Mouse (Mus musculus) gastrocnemius, postnatal 14 days (tissue): Measurements from ENCODE around the gene E2f2. TPM values are rescaled to one million over a fixed set of nuclear protein-coding genes. Genes with fewer than 3 reads are reported as not detected.

Experiments
- DNase-seq: peaks from one replicate; pipeline ENCODE4 v3.0.0; 2021; ENCODE audit warnings: mixed read lengths
- intact Hi-C: fragments of 180-260 bp; cut with DNase I; formaldehyde crosslinking; loops from one replicate; pipeline ENCODE4 v1.15.1; 2025; ENCODE audit warnings: low total_unique reads
- total RNA-seq, 2 experiments: library from RNA; stranded (reverse); gene quantifications; 2 replicates each; pipeline ENCODE4 v1.2.3; 2021

E2f2 gene
- total RNA-seq, 2 experiments from 2014 or later, result 4.0 to 6.5 TPM

DNA sequence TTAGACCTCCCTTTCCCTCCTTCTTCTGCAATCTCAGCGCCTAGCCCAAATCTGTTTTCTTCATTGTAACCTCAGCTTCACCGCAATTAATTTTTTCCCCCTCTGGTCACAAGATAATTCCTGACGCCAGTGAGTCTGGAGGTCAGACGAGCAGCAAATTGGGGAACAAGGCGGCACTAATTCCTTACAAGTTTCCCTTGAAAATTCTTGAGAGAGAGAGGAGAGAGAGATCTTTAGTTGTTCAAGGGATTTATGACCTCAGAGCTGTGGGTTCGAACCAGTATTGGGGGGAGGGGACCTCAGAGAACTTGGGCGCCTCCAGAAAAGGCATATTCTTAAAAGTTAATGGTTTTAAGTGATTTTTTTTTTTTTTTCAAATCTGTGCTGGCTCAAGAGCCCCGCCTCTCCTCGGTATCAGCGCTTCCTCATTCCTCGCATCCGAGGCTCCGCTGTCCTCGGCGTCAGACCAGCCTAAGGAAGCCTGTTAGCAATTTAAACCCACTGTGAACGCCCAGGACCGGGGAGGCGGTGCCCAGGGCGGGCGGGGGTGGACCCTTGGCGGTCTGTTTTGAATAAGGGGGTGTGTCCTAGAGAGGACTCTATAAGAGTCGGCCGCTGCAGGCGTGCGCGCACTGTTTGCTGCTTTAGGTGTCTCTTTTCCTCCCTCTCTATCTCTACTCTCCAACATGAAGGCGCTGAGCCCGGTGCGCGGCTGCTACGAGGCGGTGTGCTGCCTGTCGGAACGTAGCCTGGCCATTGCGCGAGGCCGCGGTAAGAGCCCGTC is 28.8 kb upstream of the E2f2 start, which contains the start of gene Id3:
TSS of gene Id3 (plus strand) at position 305 of the 784 bp plus-strand sequence.
- intact Hi-C loops, result no loop called here
- DNase-seq, result peak; percentile 96

- intact Hi-C loops, result no loop called here
- peak; percentile 79 for DNase-seq
Observed at GRCm38 (mm10) chr4:136144126-136144926, 27.9 kb upstream of the E2f2 start.

DNA sequence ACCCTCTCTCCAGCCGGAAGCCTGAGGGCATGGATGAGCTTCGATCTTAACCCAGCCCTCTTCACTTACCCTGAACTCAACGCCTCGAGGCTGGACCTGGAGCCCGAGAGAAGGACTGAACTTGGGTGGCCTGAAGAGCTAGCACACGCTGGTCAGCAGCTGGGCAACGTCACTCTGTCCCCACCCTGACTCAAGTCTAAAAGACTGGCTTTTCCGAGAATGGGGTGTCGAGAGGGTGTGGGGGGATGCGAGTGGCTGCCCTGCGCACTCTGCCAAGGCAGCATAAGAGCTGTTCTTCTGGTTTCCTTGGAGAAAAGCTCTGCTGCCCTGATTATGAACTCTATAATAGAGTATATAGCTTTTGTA is 27.3 kb upstream of the E2f2 start:
- intact Hi-C loops, result no loop called here
- no peak for DNase-seq

GRCm38 (mm10) chr4:136145362-136145885 is 26.8 kb upstream of the E2f2 start:
- no peak for DNase-seq
- intact Hi-C loops, result no loop called here

DNA sequence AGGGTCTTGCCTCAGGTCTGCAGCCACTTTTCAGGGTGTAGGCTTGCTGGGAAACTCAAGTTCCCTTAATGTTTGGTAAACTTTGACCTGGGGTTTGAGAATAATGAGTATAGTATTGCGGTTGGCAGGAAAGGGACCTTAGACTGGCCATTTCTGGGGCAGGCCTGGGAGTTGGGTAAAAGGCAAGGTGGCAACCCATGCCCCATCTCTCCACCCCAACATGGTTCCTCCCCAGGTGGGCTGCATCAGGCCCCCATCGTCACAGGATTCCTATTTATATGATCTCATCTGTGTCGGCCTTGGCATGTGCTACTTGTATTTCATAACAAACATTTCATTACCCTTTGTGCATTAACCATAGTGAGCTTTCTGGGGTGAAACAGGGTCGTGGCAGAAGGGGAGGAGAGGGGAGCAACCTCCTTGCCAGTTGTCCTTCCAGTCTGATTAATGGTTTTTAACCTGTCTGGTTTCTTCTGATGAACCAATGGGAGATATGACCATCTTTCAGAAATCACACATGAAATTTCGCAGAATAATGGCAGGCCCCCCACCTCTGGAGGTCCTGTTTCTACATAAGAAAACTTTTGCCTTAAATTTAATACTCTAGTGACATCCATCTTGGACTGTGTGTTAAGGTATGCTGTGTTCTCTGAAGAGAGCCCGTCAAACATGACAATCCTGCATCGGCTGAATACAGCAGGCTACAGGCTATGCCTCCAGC is 26.0 kb upstream of the E2f2 start:
- intact Hi-C loops, result no loop called here

GRCm38 (mm10) chr4:136146712-136147154 is 25.5 kb upstream of the E2f2 start:
- DNase-seq, result no peak
- intact Hi-C loops, result no loop called here

More for the DNA sequence above, 26.0 kb upstream of the E2f2 start:
- no peak for DNase-seq

DNA sequence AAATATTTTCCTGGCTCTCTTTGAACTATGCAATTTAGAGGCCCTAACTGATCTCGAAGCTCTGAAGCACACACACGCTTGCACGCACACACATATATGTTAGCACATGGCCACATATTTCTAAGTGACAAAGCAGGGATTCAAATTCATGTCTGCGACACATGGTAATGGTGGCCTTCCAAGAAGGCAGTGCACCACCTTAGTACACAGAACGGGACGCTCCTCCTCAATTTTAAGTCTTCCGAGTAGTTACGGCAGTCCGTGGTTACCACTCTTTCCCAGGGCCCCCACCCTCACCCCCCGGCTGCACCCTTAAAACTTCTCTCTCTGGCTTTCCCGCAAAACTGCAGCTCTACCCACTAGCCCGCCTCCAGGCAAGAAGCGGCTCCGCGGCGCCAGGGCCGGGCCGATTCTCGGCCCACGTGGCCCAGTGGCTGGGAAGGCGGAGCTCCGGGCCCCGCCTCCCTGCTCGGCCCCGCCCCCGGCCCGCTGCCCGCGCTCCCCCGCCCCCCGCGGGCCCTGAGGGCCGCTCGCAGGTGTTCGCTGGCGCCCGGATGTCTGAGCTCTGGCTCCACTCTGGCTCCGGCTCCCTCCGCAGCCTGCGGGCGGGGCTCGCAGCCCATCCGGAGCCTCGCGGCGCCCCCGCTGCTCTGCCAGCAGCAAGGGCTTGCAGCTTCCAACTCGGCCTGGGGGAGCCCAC is 24.6 kb upstream of the E2f2 start:
- intact Hi-C loops, result no loop called here
- peak; percentile 87 for DNase-seq

- peak; percentile 64 for DNase-seq
- intact Hi-C loops, result no loop called here
Observed at GRCm38 (mm10) chr4:136148342-136149044, 23.7 kb upstream of the E2f2 start.

- DNase-seq, result no peak
- intact Hi-C loops, result no loop called here
Observed at GRCm38 (mm10) chr4:136149045-136149379, 23.2 kb upstream of the E2f2 start.

- DNase-seq, result peak; percentile 61
- intact Hi-C loops, result no loop called here
Observed at GRCm38 (mm10) chr4:136149734-136150133, 22.5 kb upstream of the E2f2 start.

DNA sequence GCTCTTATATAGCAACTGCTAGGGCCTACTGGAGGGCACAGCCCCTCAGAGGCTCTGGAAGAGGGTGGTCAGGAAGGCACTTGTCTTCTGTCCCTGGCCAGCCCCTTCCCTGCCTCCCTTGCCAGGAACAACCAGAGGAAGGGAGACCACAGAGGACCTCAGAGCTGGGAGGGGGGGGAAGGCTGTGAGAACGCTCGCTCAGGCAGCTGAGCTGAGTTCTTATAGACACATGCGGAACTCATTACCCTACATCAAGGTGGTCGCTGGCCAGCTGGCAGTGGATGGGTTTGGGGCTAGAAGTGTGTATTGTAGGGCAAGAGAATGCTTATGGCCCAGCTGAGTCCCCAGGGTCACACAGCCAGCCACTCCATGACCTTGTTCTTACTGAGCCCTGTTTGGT is 21.6 kb upstream of the E2f2 start:
- intact Hi-C loops, result no loop called here

GRCm38 (mm10) chr4:136152821-136153220 is 19.4 kb upstream of the E2f2 start:
- intact Hi-C loops, result no loop called here
- DNase-seq, result no peak

More for the DNA sequence above, 21.6 kb upstream of the E2f2 start:
- DNase-seq, result no peak

- intact Hi-C loops, result no loop called here
Observed at GRCm38 (mm10) chr4:136154462-136154861, 17.7 kb upstream of the E2f2 start.

DNA sequence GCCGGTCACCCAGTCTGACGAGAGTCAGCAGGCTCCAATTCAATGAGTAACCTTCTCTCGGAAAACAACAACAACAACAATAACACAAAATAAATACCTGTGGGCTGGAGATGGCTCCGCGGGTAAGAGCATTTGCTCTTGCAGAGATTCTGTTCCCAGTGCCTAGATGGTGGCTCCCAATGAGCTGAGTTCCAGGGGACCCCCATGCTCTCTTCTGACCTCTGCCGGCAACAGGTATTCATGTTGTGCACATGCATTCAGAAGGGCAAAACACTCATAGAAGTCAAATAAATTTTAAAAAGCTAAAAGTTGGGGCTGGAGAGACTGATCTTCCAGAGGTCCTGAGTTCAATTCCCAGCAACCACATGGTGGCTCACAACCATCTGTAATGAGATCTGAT is 13.7 kb upstream of the E2f2 start:
- intact Hi-C loops, result loop anchor here (2.0 kb wide), 1 partner anchor 90 kb away; no protein-coding TSS in a partner anchor
- DNase-seq, result no peak

More at GRCm38 (mm10) chr4:136154462-136154861, 17.7 kb upstream of the E2f2 start:
- DNase-seq, result no peak

DNA sequence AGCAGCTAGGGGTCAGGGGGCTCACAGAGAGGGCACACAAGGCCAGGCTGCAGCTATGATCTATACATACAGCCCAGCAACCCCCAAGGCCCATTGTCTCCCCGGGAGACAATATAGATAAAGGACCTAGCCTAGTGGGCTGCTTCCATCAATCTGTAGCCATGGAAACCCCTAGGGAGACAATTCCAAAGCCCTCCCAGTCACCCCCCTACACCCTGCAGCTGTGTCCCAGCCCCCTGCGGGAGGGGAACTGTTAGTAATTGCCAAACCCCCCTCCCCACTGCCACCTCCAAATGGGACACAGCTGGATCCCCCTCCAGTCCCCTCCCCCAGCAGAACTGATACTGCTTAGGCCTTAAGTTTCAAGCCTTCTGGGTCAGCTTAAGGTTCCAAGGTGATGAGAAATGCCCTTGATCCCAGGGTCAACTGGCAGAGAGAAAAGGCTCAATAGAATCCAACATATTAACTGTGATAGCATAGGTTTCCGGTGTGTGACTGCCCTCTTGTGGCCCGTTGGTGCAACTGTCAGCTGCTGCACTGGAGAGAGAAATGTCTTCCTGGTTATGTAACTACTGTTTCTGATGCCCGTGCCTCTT is 12.3 kb upstream of the E2f2 start:
- intact Hi-C loops, result loop anchor here (2.0 kb wide), 1 partner anchor 91 kb away; no protein-coding TSS in a partner anchor
- peak; percentile 69 for DNase-seq

GRCm38 (mm10) chr4:136163448-136163847 is 8.7 kb upstream of the E2f2 start:
- DNase-seq, result peak; percentile 88
- intact Hi-C loops, result no loop called here

- peak; percentile 64 for DNase-seq
- intact Hi-C loops, result loop anchor here (2.0 kb wide), 1 partner anchor 34 kb away; no protein-coding TSS in a partner anchor
Observed at GRCm38 (mm10) chr4:136164981-136165380, 7.2 kb upstream of the E2f2 start.

DNA sequence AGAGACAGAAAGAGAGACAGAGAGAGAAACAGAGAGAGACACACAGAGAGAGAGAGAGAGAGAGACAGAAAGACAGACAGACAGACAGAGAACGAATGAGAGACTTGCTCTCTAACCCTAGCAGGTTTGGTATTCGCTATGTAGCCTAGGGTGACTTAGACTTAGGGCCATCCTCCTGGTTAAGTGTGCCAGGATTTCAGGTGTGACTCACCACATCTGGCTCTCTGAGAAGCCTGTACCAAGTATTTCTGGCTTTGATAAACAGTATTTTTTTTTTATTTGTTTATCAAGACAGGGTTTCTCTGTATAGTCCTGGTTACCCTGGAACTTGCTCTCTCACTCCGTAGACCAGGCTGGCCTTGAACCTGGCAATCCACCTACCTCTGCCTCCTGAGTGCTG is 4.5 kb upstream of the E2f2 start:
- intact Hi-C loops, result no loop called here
- DNase-seq, result no peak
